Mouse (Mus musculus) liver, embryonic 11.5 days (tissue): ENCODE data around the gene Inpp5d. TPM values are rescaled to one million over a fixed set of nuclear protein-coding genes. Genes with fewer than 3 reads are reported as not detected.

Experiments
- ATAC-seq: fragments of 200-750 bp; cut with Nextera tagmentation; replicated peaks from 2 replicates; pipeline ENCODE4 v1.8.0; 2017; ENCODE audit warnings: moderate number of reproducible peaks, mild to moderate bottlenecking, moderate TSS enrichment, moderate library complexity; ENCODE audit not compliant: low FRiP score
- DNase-seq: peaks from one replicate; pipeline ENCODE4 v3.0.0-alpha.2; 2017; ENCODE audit warnings: low spot score
- H3K27ac ChIP-seq: fragments of 300-500 bp; sonication (generic); 2 replicates; pipeline ENCODE4 v1.5.1; 2014; ENCODE audit warnings: mild to moderate bottlenecking, low read depth, low read length, control low read depth
- H3K27me3 ChIP-seq: fragments of 300-500 bp; sonication (generic); replicated peaks from 2 replicates; pipeline ENCODE4 v1.6.1; 2014; ENCODE audit warnings: low read length, mixed read lengths; ENCODE audit not compliant: control insufficient read depth, insufficient read depth
- H3K36me3 ChIP-seq: fragments of 300-500 bp; sonication (generic); 2 replicates; pipeline ENCODE4 v1.6.1; 2014; ENCODE audit warnings: mild to moderate bottlenecking, low read length, moderate library complexity, mixed read lengths; ENCODE audit not compliant: control insufficient read depth, insufficient read depth
- H3K4me1 ChIP-seq: fragments of 300-500 bp; sonication (generic); replicated peaks from 2 replicates; pipeline ENCODE4 v1.6.1; 2014; ENCODE audit warnings: low read length, mixed read lengths; ENCODE audit not compliant: control insufficient read depth, insufficient read depth
- H3K4me2 ChIP-seq: fragments of 300-500 bp; sonication (generic); 2 replicates; pipeline ENCODE4 v1.6.1; 2014; ENCODE audit warnings: mild to moderate bottlenecking, control low read depth, moderate library complexity
- H3K4me3 ChIP-seq: fragments of 300-500 bp; sonication (generic); 2 replicates; pipeline ENCODE4 v1.5.1; 2014; ENCODE audit warnings: low read depth, low read length, control low read depth
- H3K9ac ChIP-seq: fragments of 300-500 bp; sonication (generic); 2 replicates; pipeline ENCODE4 v1.6.1; 2014; ENCODE audit warnings: low read depth, low read length, control low read depth
- H3K9me3 ChIP-seq: fragments of 300-500 bp; sonication (generic); 2 replicates; pipeline ENCODE4 v1.6.1; 2016; ENCODE audit warnings: low read length, inconsistent platforms, mixed read lengths; ENCODE audit not compliant: control insufficient read depth
- WGBS: fragments of 180-500 bp; shearing (Covaris S2); extraction: QIAGEN DNeasy Blood & Tissue Kit; methylation state at CpG from one replicate; pipeline ENCODE4 v1.1.7; 2014; 5-methylcytosine and 5-hydroxymethylcytosine counted together
- polyA plus RNA-seq: library from polyadenylated mRNA; unstranded; fragments of >200 nt; fragmentation: Nextera tagmentation; extraction: Ambion mirVana; gene quantifications from 2 replicates; pipeline ENCODE4 v1.2.1, GENCODE M21; 2014

Inpp5d gene
- polyA plus RNA-seq, 1 experiment from 2014 or later = 30.8 TPM

GRCm38 (mm10) chr1:87643016-87643415 lies 22.9 kb downstream of the Inpp5d start:
- Histone ChIP-seq H3K9ac (no peak overlapping the region), H3K4me2 (no peak overlapping the region), H3K4me3 (no peak overlapping the region), H3K27ac (no peak overlapping the region), H3K4me1 (peaks cover 37% of the 10 kb centered on the region), H3K27me3 (no peaks in the 10 kb centered on the region), H3K9me3 (no peaks in the 10 kb centered on the region), H3K36me3 (no peaks in the 10 kb centered on the region)
- 90% methylated on average over 7 of the region's 7 CpGs for WGBS
- ATAC-seq (no peak), DNase-seq (no peak)

DNA sequence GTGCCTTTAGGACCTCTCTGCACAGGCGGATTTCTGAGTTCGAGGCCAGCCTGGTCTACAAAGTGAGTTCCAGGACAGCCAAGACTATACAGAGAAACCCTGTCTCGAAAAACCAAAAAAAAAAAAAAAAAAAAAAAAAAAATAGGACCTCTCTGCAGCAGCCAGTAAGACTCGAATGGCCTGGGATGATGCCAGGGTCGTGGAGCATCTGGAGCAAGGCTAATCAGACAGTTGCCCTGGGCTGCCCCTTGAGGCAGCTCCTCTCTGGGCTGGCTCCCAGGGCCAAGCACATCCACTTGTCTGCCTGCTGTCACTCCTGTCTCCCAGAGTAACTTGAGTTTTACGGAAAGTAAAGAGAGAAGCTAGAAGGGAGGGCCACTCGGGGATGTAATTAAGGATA lies 24.9 kb downstream of the Inpp5d start:
- no peaks in the 10 kb centered on the region for H3K9me3 ChIP-seq
- H3K4me2 ChIP-seq = no peak overlapping the region
- 78% methylated on average over 7 of the region's 7 CpGs for WGBS
- no peak for ATAC-seq
- no peak overlapping the region for H3K9ac ChIP-seq
- H3K4me3 ChIP-seq = no peak overlapping the region
- no peaks in the 10 kb centered on the region for H3K36me3 ChIP-seq
- H3K27ac ChIP-seq = 0 out of 2 replicates have a peak overlapping the region, but pooled peaks have one; percentile 19
- DNase-seq = no peak
- no peaks in the 10 kb centered on the region for H3K27me3 ChIP-seq
- H3K4me1 ChIP-seq = peaks cover 42% of the 10 kb centered on the region

DNA sequence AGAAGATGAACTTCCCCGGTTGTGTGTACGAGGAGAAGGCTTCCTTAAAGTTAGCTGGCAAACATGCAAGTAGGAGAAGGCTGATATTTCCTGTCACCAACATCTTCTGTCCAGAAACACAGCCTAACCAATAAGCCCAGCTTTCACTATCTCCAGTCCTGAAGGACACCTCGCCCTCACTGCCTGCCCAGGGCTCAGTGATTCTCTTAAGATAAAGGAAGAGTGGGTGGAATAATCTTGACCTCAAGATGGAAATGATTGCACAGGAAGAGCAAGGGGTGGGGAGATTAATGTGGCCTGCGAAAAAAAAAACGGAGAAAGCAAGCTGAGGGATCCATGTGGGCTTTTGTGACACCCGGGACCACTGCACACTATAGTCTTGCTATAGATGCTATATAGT lies 25.6 kb downstream of the Inpp5d start:
- Histone ChIP-seq H3K4me3 (no peak overlapping the region), H3K36me3 (no peaks in the 10 kb centered on the region), H3K27ac (no peak overlapping the region), H3K9ac (no peak overlapping the region), H3K4me1 (peaks cover 49% of the 10 kb centered on the region), H3K27me3 (no peaks in the 10 kb centered on the region), H3K9me3 (no peaks in the 10 kb centered on the region), H3K4me2 (no peak overlapping the region; the same call in 1 of the 2 replicates)
- ATAC-seq (no peak), DNase-seq (no peak)
- WGBS = 47% methylated on average over 6 of the region's 6 CpGs

DNA sequence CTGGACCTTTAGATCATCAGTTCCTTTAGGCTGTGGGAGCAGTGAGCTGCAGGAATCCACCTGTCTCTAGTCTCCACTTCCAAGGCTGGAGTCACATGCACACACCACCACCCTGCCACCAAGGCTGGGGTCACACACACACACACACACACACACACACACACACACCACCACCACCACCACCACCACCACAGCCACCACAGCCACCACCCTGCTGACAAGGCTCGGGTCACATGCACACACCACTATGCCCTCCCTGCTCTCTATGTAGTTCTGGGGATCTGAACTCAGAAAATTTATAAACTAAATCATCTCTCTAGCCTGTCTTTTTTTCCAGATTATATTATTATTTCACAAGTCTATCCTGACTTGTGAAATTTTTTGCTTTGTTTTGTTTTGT lies 27.7 kb downstream of the Inpp5d start:
- 54% methylated on average over 1 of the region's 1 CpGs for WGBS
- Histone ChIP-seq H3K36me3 (no peaks in the 10 kb centered on the region), H3K4me3 (no peak overlapping the region), H3K9ac (no peak overlapping the region), H3K4me1 (peaks cover 42% of the 10 kb centered on the region), H3K9me3 (no peaks in the 10 kb centered on the region), H3K27ac (no peak overlapping the region), H3K4me2 (no peak overlapping the region), H3K27me3 (no peaks in the 10 kb centered on the region)
- DNase-seq (no peak), ATAC-seq (no peak)

DNA sequence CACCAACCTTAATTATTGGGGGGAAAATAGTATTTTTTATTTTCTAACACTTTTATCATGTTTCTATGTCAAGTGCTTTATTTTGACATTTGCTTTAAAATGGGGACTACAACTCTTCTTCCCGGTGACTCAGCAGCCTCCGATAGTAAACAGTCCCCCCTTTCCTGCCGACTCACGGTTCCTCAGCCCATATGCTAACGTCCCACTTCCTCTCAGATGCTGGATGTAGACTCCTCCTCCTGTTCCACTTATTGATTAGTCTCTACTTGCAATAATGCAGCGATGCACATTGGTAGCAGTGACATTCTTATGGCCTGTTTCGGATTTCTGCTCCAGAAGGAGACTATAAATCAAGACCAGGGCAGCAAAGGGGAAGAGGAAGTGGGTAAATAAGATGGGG lies 28.5 kb downstream of the Inpp5d start:
- Histone ChIP-seq H3K9ac (no peak overlapping the region), H3K4me1 (peaks cover 42% of the 10 kb centered on the region), H3K4me3 (no peak overlapping the region), H3K9me3 (no peaks in the 10 kb centered on the region), H3K27me3 (no peaks in the 10 kb centered on the region), H3K36me3 (no peaks in the 10 kb centered on the region), H3K27ac (no peak overlapping the region), H3K4me2 (no peak overlapping the region)
- no peak for DNase-seq
- 34% methylated on average over 7 of the region's 7 CpGs for WGBS
- no peak for ATAC-seq

DNA sequence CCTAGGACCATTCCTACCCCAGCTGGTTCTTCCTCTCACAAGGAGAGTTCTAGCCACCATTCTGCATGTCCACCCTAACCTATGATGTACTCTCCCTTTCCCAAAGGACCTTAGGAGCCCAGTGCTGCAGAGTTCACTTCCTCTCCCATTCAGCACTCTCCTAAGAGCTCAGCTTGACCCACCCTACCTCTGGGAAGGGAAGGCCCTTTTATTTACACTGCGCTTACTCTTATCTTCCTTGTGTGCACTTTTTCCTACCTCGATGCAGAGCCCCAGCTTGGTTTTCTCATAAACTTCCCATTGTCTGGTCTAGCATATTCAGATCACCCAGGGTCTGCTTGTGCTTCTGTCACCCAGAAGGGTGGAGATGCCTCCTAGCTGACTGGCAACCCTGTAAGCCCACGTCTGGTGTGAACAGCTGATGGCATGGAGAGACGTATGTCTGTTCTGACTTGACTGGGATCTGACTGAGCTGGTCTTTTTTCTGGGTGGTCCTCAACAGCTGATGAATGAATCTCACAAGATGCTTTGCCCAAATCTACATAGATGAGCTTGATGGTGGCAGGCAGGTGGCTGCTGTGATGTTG lies 29.2 kb downstream of the Inpp5d start:
- Histone ChIP-seq H3K36me3 (no peaks in the 10 kb centered on the region), H3K9me3 (no peaks in the 10 kb centered on the region), H3K4me3 (no peak overlapping the region), H3K27ac (peak overlapping the region; percentile 55; the same call in 1 of the 2 replicates), H3K9ac (no peak overlapping the region), H3K4me1 (peaks cover 42% of the 10 kb centered on the region), H3K27me3 (no peaks in the 10 kb centered on the region), H3K4me2 (no peak overlapping the region)
- 35% methylated on average over 4 of the region's 4 CpGs for WGBS
- ATAC-seq (0 out of 2 replicates have a peak, but pooled peaks have one; percentile 11), DNase-seq (no peak)

GRCm38 (mm10) chr1:87649958-87650474 lies 29.9 kb downstream of the Inpp5d start:
- H3K4me2 ChIP-seq = peak overlapping the region; percentile 56
- H3K4me1 ChIP-seq = peaks cover 42% of the 10 kb centered on the region
- H3K9me3 ChIP-seq = no peaks in the 10 kb centered on the region
- no peaks in the 10 kb centered on the region for H3K36me3 ChIP-seq
- H3K27ac ChIP-seq = peak overlapping the region; percentile 67; the same call in 1 of the 2 replicates
- H3K27me3 ChIP-seq = no peaks in the 10 kb centered on the region
- no peak overlapping the region for H3K4me3 ChIP-seq
- WGBS = 81% methylated on average over 8 of the region's 8 CpGs
- no peak overlapping the region for H3K9ac ChIP-seq
- ATAC-seq (0 out of 2 replicates have a peak, but pooled peaks have one; percentile 7), DNase-seq (no peak)

GRCm38 (mm10) chr1:87650611-87651079 lies 30.5 kb downstream of the Inpp5d start:
- Histone ChIP-seq H3K27ac (peak overlapping the region; percentile 67), H3K9ac (peak overlapping the region; percentile 32), H3K4me1 (peaks cover 36% of the 10 kb centered on the region), H3K4me3 (no peak overlapping the region), H3K36me3 (no peaks in the 10 kb centered on the region), H3K4me2 (peak overlapping the region; percentile 56), H3K9me3 (no peaks in the 10 kb centered on the region), H3K27me3 (no peaks in the 10 kb centered on the region)
- ATAC-seq = peak; percentile 71
- 42% methylated on average over 8 of the region's 8 CpGs for WGBS
- DNase-seq = no peak

- 73% methylated on average over 1 of the region's 1 CpGs for WGBS
- H3K4me1 ChIP-seq = peaks cover 28% of the 10 kb centered on the region
- no peak overlapping the region for H3K4me2 ChIP-seq
- no peak overlapping the region for H3K27ac ChIP-seq
- no peaks in the 10 kb centered on the region for H3K9me3 ChIP-seq
- H3K4me3 ChIP-seq = no peak overlapping the region
- ATAC-seq (no peak), DNase-seq (no peak)
- no peak overlapping the region for H3K9ac ChIP-seq
- no peaks in the 10 kb centered on the region for H3K36me3 ChIP-seq
- H3K27me3 ChIP-seq = no peaks in the 10 kb centered on the region
Observed at GRCm38 (mm10) chr1:87651436-87651835, 31.3 kb downstream of the Inpp5d start.
